Mouse (Mus musculus): ENCODE results near the gene Scd2. TPM values are rescaled to one million over a fixed set of nuclear protein-coding genes. Genes with fewer than 3 reads are reported as not detected.
"Not testable (repeated sequence)": the region's sequence is repeated elsewhere in the genome, so short reads cannot be mapped to it uniquely, and the experiment has no call there.

Gene Scd2
- polyA plus RNA-seq, 1 experiment from 2014 or later: 220 TPM

DNA sequence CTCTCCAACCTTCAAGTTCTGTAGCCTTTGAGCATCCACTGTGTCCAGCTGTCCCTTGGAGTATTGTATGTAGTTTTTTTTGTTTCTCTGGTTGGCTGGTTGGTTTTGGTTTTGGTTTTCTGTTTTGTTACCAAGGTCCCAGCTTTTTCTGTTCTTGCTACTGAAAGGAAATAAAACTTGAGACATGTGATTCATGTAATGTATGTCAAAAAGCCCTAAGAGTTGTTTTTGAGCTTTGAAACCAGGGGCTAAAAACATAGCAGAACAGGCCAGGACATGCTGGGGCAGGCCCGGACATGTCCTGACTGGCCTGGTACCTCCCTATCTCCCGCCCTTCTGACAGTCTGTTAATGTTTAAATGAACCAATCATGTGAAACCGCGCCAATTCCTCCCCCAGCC lies 39.4 kb upstream of the Scd2 start:
- H3K9ac ChIP-seq (ENCODE audit: low read length); DNase-seq (ENCODE audit: low spot score); ATAC-seq; H3K4me2 ChIP-seq (ENCODE audit: low read length); H3K4me1 ChIP-seq (ENCODE audit: control insufficient read depth, insufficient read depth, low read length); H3K4me3 ChIP-seq (ENCODE audit: low read depth, low read length); H3K36me3 ChIP-seq (ENCODE audit: control insufficient read depth, insufficient read depth, low read length); H3K27ac ChIP-seq (ENCODE audit: low read depth, low read length); H3K9me3 ChIP-seq (replicated peaks; ENCODE audit: control insufficient read depth, low read length); H3K27me3 ChIP-seq (replicated peaks; ENCODE audit: control insufficient read depth, insufficient read depth, low read length): not testable (repeated sequence)
- 92% methylated on average over 2 of the region's 4 CpGs for WGBS

DNA sequence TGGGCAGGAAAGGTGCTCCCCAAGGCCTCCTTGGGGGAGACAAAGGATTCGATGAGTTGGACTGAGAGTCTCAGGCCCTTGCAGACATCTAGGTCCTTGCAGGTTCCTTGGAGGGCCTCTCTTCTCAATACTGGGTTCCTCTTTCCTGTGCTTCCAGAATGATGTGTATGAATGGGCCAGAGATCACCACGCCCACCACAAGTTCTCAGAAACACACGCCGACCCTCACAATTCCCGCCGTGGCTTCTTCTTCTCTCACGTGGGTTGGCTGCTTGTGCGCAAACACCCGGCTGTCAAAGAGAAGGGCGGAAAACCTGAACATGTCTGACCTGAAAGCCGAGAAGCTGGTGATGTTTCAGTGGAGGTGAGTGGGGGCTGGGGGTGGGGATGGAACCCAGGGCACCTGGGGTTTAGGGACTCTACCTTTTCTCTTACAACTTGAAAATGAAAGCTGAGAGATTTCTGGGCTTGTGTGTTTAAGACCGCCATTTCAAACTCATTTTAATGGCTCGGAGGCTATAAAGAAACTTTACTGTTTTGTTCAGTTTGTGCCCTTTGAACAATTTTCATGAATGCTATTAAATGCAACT lies 36.0 kb upstream of the Scd2 start:
- no peaks in the 10 kb centered on the region for H3K27me3 ChIP-seq (replicated peaks; ENCODE audit: control insufficient read depth, insufficient read depth, low read length)
- 89% methylated on average over 13 of the region's 13 CpGs for WGBS
- no peaks in the 10 kb centered on the region for H3K36me3 ChIP-seq (ENCODE audit: control insufficient read depth, insufficient read depth, low read length)
- H3K4me3 ChIP-seq (ENCODE audit: low read depth, low read length): no peak overlapping the region
- H3K4me2 ChIP-seq (ENCODE audit: low read length): no peak overlapping the region
- no peak for ATAC-seq
- H3K27ac ChIP-seq (ENCODE audit: low read depth, low read length): no peak overlapping the region
- no peak for DNase-seq (ENCODE audit: low spot score)
- no peaks in the 10 kb centered on the region for H3K9me3 ChIP-seq (replicated peaks; ENCODE audit: control insufficient read depth, low read length)
- H3K9ac ChIP-seq (ENCODE audit: low read length): no peak overlapping the region
- no peaks in the 10 kb centered on the region for H3K4me1 ChIP-seq (ENCODE audit: control insufficient read depth, insufficient read depth, low read length)

GRCm38 (mm10) chr19:44259484-44259883 lies 34.0 kb upstream of the Scd2 start:
- no peaks in the 10 kb centered on the region for H3K36me3 ChIP-seq (ENCODE audit: control insufficient read depth, insufficient read depth, low read length)
- H3K27ac ChIP-seq (ENCODE audit: low read depth, low read length): no peak overlapping the region
- 68% methylated on average over 4 of the region's 4 CpGs for whole genome bisulfite sequencing
- DNase-seq (ENCODE audit: low spot score): no peak
- H3K4me2 ChIP-seq (ENCODE audit: low read length): no peak overlapping the region
- H3K27me3 ChIP-seq (replicated peaks; ENCODE audit: control insufficient read depth, insufficient read depth, low read length): no peaks in the 10 kb centered on the region
- H3K9me3 ChIP-seq (replicated peaks; ENCODE audit: control insufficient read depth, low read length): no peaks in the 10 kb centered on the region
- ATAC-seq: no peak
- no peak overlapping the region for H3K4me3 ChIP-seq (ENCODE audit: low read depth, low read length)
- no peak overlapping the region for H3K9ac ChIP-seq (ENCODE audit: low read length)
- H3K4me1 ChIP-seq (ENCODE audit: control insufficient read depth, insufficient read depth, low read length): no peaks in the 10 kb centered on the region

- Histone ChIP-seq H3K4me3 (ENCODE audit: low read depth, low read length) (no peak overlapping the region), H3K4me1 (ENCODE audit: control insufficient read depth, insufficient read depth, low read length) (0 out of 2 replicates have a peak, but pooled peaks cover 2% of the 10 kb centered on the region), H3K9ac (ENCODE audit: low read length) (no peak overlapping the region), H3K27me3 (replicated peaks; ENCODE audit: control insufficient read depth, insufficient read depth, low read length) (no peaks in the 10 kb centered on the region), H3K36me3 (ENCODE audit: control insufficient read depth, insufficient read depth, low read length) (no peaks in the 10 kb centered on the region), H3K4me2 (ENCODE audit: low read length) (no peak overlapping the region), H3K9me3 (replicated peaks; ENCODE audit: control insufficient read depth, low read length) (no peaks in the 10 kb centered on the region), H3K27ac (ENCODE audit: low read depth, low read length) (no peak overlapping the region)
- ATAC-seq (no peak), DNase-seq (ENCODE audit: low spot score) (no peak)
- 77% methylated on average over 5 of the region's 5 CpGs for WGBS
These were observed 33.0 kb upstream of the Scd2 start for GRCm38 (mm10) chr19:44260487-44260886.

DNA sequence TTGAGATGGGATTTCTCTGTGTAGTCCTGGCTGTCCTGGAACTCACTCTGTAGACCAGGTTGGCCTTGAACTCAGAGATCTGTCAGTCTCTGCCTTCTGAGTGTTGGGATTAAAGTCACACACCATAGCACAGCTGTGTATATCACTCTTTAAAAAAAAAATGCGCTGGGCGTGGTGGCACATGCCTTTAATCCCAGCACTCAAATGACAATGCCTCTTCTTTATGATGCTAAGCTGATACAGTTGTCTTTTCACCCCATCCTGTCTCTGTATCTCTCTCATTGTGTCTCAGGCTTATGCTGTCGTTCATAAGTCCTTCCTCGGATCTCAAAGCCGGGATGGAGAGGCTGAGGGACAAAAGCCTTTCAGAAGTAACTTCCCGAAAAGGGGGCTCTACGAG lies 31.7 kb upstream of the Scd2 start:
- H3K36me3 ChIP-seq (ENCODE audit: control insufficient read depth, insufficient read depth, low read length): no peaks in the 10 kb centered on the region
- no peak overlapping the region for H3K27ac ChIP-seq (ENCODE audit: low read depth, low read length)
- H3K4me3 ChIP-seq (ENCODE audit: low read depth, low read length): no peak overlapping the region
- H3K27me3 ChIP-seq (replicated peaks; ENCODE audit: control insufficient read depth, insufficient read depth, low read length): no peaks in the 10 kb centered on the region
- H3K9me3 ChIP-seq (replicated peaks; ENCODE audit: control insufficient read depth, low read length): no peaks in the 10 kb centered on the region
- DNase-seq (ENCODE audit: low spot score) (no peak), ATAC-seq (no peak)
- WGBS: 65% methylated on average over 7 of the region's 7 CpGs
- H3K4me2 ChIP-seq (ENCODE audit: low read length): no peak overlapping the region
- peaks cover 10% of the 10 kb centered on the region; the same call in 1 of the 2 replicates for H3K4me1 ChIP-seq (ENCODE audit: control insufficient read depth, insufficient read depth, low read length)
- H3K9ac ChIP-seq (ENCODE audit: low read length): no peak overlapping the region

- no peak for ATAC-seq
- Histone ChIP-seq H3K4me3 (ENCODE audit: low read depth, low read length) (no peak overlapping the region), H3K9me3 (replicated peaks; ENCODE audit: control insufficient read depth, low read length) (no peaks in the 10 kb centered on the region), H3K36me3 (ENCODE audit: control insufficient read depth, insufficient read depth, low read length) (no peaks in the 10 kb centered on the region), H3K4me2 (ENCODE audit: low read length) (no peak overlapping the region), H3K4me1 (ENCODE audit: control insufficient read depth, insufficient read depth, low read length) (peaks cover 10% of the 10 kb centered on the region; the same call in 1 of the 2 replicates), H3K9ac (ENCODE audit: low read length) (no peak overlapping the region), H3K27ac (ENCODE audit: low read depth, low read length) (no peak overlapping the region), H3K27me3 (replicated peaks; ENCODE audit: control insufficient read depth, insufficient read depth, low read length) (no peaks in the 10 kb centered on the region)
- WGBS: 87% methylated on average over 3 of the region's 3 CpGs
- no peak for DNase-seq (ENCODE audit: low spot score)
These were observed 29.9 kb upstream of the Scd2 start for GRCm38 (mm10) chr19:44263581-44263980.

GRCm38 (mm10) chr19:44264226-44264625 lies 29.2 kb upstream of the Scd2 start:
- Histone ChIP-seq H3K9ac (ENCODE audit: low read length) (no peak overlapping the region), H3K27ac (ENCODE audit: low read depth, low read length) (no peak overlapping the region), H3K36me3 (ENCODE audit: control insufficient read depth, insufficient read depth, low read length) (no peaks in the 10 kb centered on the region), H3K4me1 (ENCODE audit: control insufficient read depth, insufficient read depth, low read length) (peaks cover 10% of the 10 kb centered on the region; the same call in 1 of the 2 replicates), H3K9me3 (replicated peaks; ENCODE audit: control insufficient read depth, low read length) (no peaks in the 10 kb centered on the region), H3K4me3 (ENCODE audit: low read depth, low read length) (no peak overlapping the region), H3K27me3 (replicated peaks; ENCODE audit: control insufficient read depth, insufficient read depth, low read length) (no peaks in the 10 kb centered on the region), H3K4me2 (ENCODE audit: low read length) (no peak overlapping the region)
- 79% methylated on average over 9 of the region's 9 CpGs for WGBS
- DNase-seq (ENCODE audit: low spot score) (no peak), ATAC-seq (no peak)

DNA sequence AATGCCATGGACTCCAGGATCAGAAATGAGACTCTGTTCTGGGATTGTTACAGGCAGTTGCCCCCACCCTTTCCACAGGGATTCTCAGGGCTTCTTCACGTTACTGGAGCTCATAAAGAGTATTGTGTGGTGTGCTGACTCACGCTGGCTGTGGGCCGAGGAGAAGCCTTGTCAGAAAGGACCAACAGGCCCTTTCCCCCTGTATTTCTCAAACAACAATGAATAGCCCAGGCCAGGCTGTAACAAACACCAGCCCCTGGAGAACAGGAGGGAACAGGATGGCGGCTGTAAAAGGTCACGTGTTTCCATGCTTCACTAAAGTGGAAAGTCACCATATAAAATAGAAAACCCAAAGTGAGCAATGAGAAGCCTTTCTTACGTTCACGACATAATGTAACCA lies 28.2 kb upstream of the Scd2 start:
- 36% methylated on average over 7 of the region's 7 CpGs for WGBS
- ATAC-seq (no peak), DNase-seq (ENCODE audit: low spot score) (no peak)
- H3K4me3 ChIP-seq (ENCODE audit: low read depth, low read length): no peak overlapping the region
- H3K27me3 ChIP-seq (replicated peaks; ENCODE audit: control insufficient read depth, insufficient read depth, low read length): no peaks in the 10 kb centered on the region
- no peak overlapping the region for H3K27ac ChIP-seq (ENCODE audit: low read depth, low read length)
- H3K9me3 ChIP-seq (replicated peaks; ENCODE audit: control insufficient read depth, low read length): no peaks in the 10 kb centered on the region
- H3K4me1 ChIP-seq (ENCODE audit: control insufficient read depth, insufficient read depth, low read length): peaks cover 10% of the 10 kb centered on the region; the same call in 1 of the 2 replicates
- H3K9ac ChIP-seq (ENCODE audit: low read length): no peak overlapping the region
- no peak overlapping the region for H3K4me2 ChIP-seq (ENCODE audit: low read length)
- no peaks in the 10 kb centered on the region for H3K36me3 ChIP-seq (ENCODE audit: control insufficient read depth, insufficient read depth, low read length)

- no peaks in the 10 kb centered on the region for H3K9me3 ChIP-seq (replicated peaks; ENCODE audit: control insufficient read depth, low read length)
- no peak overlapping the region for H3K9ac ChIP-seq (ENCODE audit: low read length)
- no peaks in the 10 kb centered on the region for H3K27me3 ChIP-seq (replicated peaks; ENCODE audit: control insufficient read depth, insufficient read depth, low read length)
- WGBS: 12% methylated on average over 5 of the region's 5 CpGs
- H3K4me3 ChIP-seq (ENCODE audit: low read depth, low read length): no peak overlapping the region
- H3K4me2 ChIP-seq (ENCODE audit: low read length): no peak overlapping the region; the same call in 1 of the 2 replicates
- H3K27ac ChIP-seq (ENCODE audit: low read depth, low read length): no peak overlapping the region
- no peak for ATAC-seq
- peaks cover 10% of the 10 kb centered on the region; the same call in 1 of the 2 replicates for H3K4me1 ChIP-seq (ENCODE audit: control insufficient read depth, insufficient read depth, low read length)
- no peak for DNase-seq (ENCODE audit: low spot score)
- no peaks in the 10 kb centered on the region for H3K36me3 ChIP-seq (ENCODE audit: control insufficient read depth, insufficient read depth, low read length)
These were observed 27.6 kb upstream of the Scd2 start for GRCm38 (mm10) chr19:44265911-44266337.
